Mouse (Mus musculus) stomach, postnatal 0 days (tissue): ENCODE results near the gene Pigx.

Source experiments
- CTCF ChIP-seq: IDR thresholded peaks from 2 replicates; pipeline ENCODE4 v1.5.1; 2016; ENCODE audit warnings: antibody characterized with exemption, low read depth, mild to moderate bottlenecking, moderate library complexity
- EP300 ChIP-seq: optimal IDR thresholded peaks from 2 replicates; pipeline ENCODE3; 2016; ENCODE audit warnings: antibody characterized with exemption

- TF ChIP-seq CTCF = peak; percentile 96
- TF ChIP-seq EP300 = no peak
Observed at GRCm38 (mm10) chr16:32114968-32115695, 15.6 kb upstream of the Pigx start.
